Mouse (Mus musculus) embryonic facial prominence, embryonic 11.5 days (tissue): ENCODE results near the gene Wdr74. TPM values are rescaled to one million over a fixed set of nuclear protein-coding genes. Genes with fewer than 3 reads are reported as not detected.
"Not testable (repeated sequence)": the region's sequence is repeated elsewhere in the genome, so short reads cannot be mapped to it uniquely, and the experiment has no call there.

ENCODE experiments used
- ATAC-seq: fragments of 200-750 bp; cut with Nextera tagmentation; replicated peaks from 2 replicates; pipeline ENCODE4 v1.8.0; 2017; ENCODE audit warnings: low read depth; ENCODE audit not compliant: insufficient number of reproducible peaks, low FRiP score, low TSS enrichment
- DNase-seq: peaks from one replicate; pipeline ENCODE4 v3.0.0-alpha.2; 2015; ENCODE audit warnings: low spot score
- H3K27ac ChIP-seq: fragments of 300-500 bp; sonication (generic); replicated peaks from 2 replicates; pipeline ENCODE4 v1.5.1; 2014; ENCODE audit warnings: mild to moderate bottlenecking, low read depth, low read length, control low read depth
- H3K27me3 ChIP-seq: fragments of 300-500 bp; sonication (generic); 2 replicates; pipeline ENCODE4 v1.6.1; 2014; ENCODE audit warnings: mild to moderate bottlenecking, low read length, moderate library complexity, mixed read lengths; ENCODE audit not compliant: control insufficient read depth, insufficient read depth
- H3K36me3 ChIP-seq: fragments of 300-500 bp; sonication (generic); replicated peaks from 2 replicates; pipeline ENCODE4 v1.6.1; 2014; ENCODE audit warnings: low read depth, mild to moderate bottlenecking, low read length, moderate library complexity, mixed read lengths; ENCODE audit not compliant: control insufficient read depth, insufficient read depth
- H3K4me1 ChIP-seq: fragments of 300-500 bp; sonication (generic); 2 replicates; pipeline ENCODE4 v1.6.1; 2014; ENCODE audit warnings: low read length, mixed read lengths; ENCODE audit not compliant: control insufficient read depth, insufficient read depth
- H3K4me2 ChIP-seq: fragments of 300-500 bp; sonication (generic); 2 replicates; pipeline ENCODE4 v1.6.1; 2014; ENCODE audit warnings: low read depth, mild to moderate bottlenecking, control low read depth, low read length, moderate library complexity
- H3K4me3 ChIP-seq: fragments of 300-500 bp; sonication (generic); 2 replicates; pipeline ENCODE4 v1.5.1; 2014; ENCODE audit warnings: low read depth, low read length, control low read depth
- H3K9ac ChIP-seq: fragments of 300-500 bp; sonication (generic); replicated peaks from 2 replicates; pipeline ENCODE4 v1.6.1; 2014; ENCODE audit warnings: mild to moderate bottlenecking, control low read depth, low read length
- H3K9me3 ChIP-seq: fragments of 300-500 bp; sonication (generic); replicated peaks from 2 replicates; pipeline ENCODE4 v1.6.1; 2016; ENCODE audit warnings: mild to moderate bottlenecking, low read length, inconsistent platforms, mixed read lengths; ENCODE audit not compliant: control insufficient read depth
- WGBS: fragments of 180-500 bp; shearing (Covaris S2); extraction: QIAGEN DNeasy Blood & Tissue Kit; methylation state at CpG from one replicate; pipeline ENCODE4 v1.1.7; 2014; 5-methylcytosine and 5-hydroxymethylcytosine counted together
- polyA plus RNA-seq: library from polyadenylated mRNA; unstranded; fragments of >200 nt; fragmentation: Nextera tagmentation; extraction: Ambion mirVana; gene quantifications from 2 replicates; pipeline ENCODE4 v1.2.1, GENCODE M21; 2014

Wdr74 gene
- polyA plus RNA-seq, 1 experiment from 2014 or later, result 91.0 TPM

- ATAC-seq, result no peak
- WGBS, result 18% methylated on average over 3 of the region's 3 CpGs
Observed at GRCm38 (mm10) chr19:8726609-8727390, 8.8 kb upstream of the Wdr74 start.

GRCm38 (mm10) chr19:8727495-8728114 is 8.0 kb upstream of the Wdr74 start:
- no peaks in the 10 kb centered on the region for H3K27me3 ChIP-seq
- H3K36me3 ChIP-seq, result peaks cover 21% of the 10 kb centered on the region
- no peaks in the 10 kb centered on the region for H3K9me3 ChIP-seq
- ATAC-seq (no peak), DNase-seq (no peak)
- no peak overlapping the region for H3K4me3 ChIP-seq
- WGBS, result 25% methylated on average over 5 of the region's 5 CpGs
- no peak overlapping the region for H3K9ac ChIP-seq
- H3K4me1 ChIP-seq, result no peaks in the 10 kb centered on the region
- no peak overlapping the region for H3K4me2 ChIP-seq
- no peak overlapping the region for H3K27ac ChIP-seq

More at GRCm38 (mm10) chr19:8726609-8727390, 8.8 kb upstream of the Wdr74 start:
- DNase-seq, result no peak
- H3K9me3 ChIP-seq, result no peaks in the 10 kb centered on the region
- H3K9ac ChIP-seq, result no peak overlapping the region
- no peak overlapping the region for H3K4me2 ChIP-seq
- H3K27me3 ChIP-seq, result no peaks in the 10 kb centered on the region
- H3K27ac ChIP-seq, result no peak overlapping the region; the same call in 1 of the 2 replicates
- H3K4me3 ChIP-seq, result no peak overlapping the region
- no peaks in the 10 kb centered on the region for H3K4me1 ChIP-seq
- peaks cover 21% of the 10 kb centered on the region for H3K36me3 ChIP-seq

- not testable (repeated sequence) for H3K9ac ChIP-seq, H3K27me3 ChIP-seq, H3K4me2 ChIP-seq, H3K9me3 ChIP-seq, H3K27ac ChIP-seq, H3K4me1 ChIP-seq, H3K4me3 ChIP-seq, DNase-seq, ATAC-seq
- peaks cover 21% of the 10 kb centered on the region for H3K36me3 ChIP-seq
- WGBS, result 53% methylated on average over 3 of the region's 3 CpGs
Observed at GRCm38 (mm10) chr19:8728335-8729099, 7.1 kb upstream of the Wdr74 start.

- 78% methylated on average over 3 of the region's 3 CpGs for WGBS
- no peak for ATAC-seq
Observed at GRCm38 (mm10) chr19:8734334-8734733, 1.3 kb upstream of the Wdr74 start.

GRCm38 (mm10) chr19:8736160-8736467 is 487 bp downstream of the Wdr74 start:
- Histone ChIP-seq H3K4me3 (peak overlapping the region; percentile 92), H3K9me3 (no peaks in the 10 kb centered on the region), H3K27me3 (no peaks in the 10 kb centered on the region), H3K27ac (no peak overlapping the region; the same call in 1 of the 2 replicates), H3K36me3 (no peaks in the 10 kb centered on the region; the same call in 1 of the 2 replicates), H3K4me2 (peak overlapping the region; percentile 83), H3K4me1 (peaks cover 2% of the 10 kb centered on the region; the same call in 1 of the 2 replicates), H3K9ac (peak overlapping the region; percentile 79)
- 3% methylated on average over 11 of the region's 11 CpGs for WGBS
- DNase-seq (no peak), ATAC-seq (peak; percentile 25; the same call in 1 of the 2 replicates)

More at GRCm38 (mm10) chr19:8734334-8734733, 1.3 kb upstream of the Wdr74 start:
- Histone ChIP-seq H3K9ac (no peak overlapping the region), H3K4me2 (no peak overlapping the region), H3K36me3 (no peaks in the 10 kb centered on the region), H3K27ac (no peak overlapping the region), H3K9me3 (no peaks in the 10 kb centered on the region), H3K27me3 (no peaks in the 10 kb centered on the region), H3K4me3 (no peak overlapping the region), H3K4me1 (no peaks in the 10 kb centered on the region)
- no peak for DNase-seq

- 91% methylated on average over 7 of the region's 7 CpGs for WGBS
- H3K27ac ChIP-seq, result no peak overlapping the region
- H3K4me1 ChIP-seq, result peaks cover 2% of the 10 kb centered on the region; the same call in 1 of the 2 replicates
- no peak overlapping the region for H3K9ac ChIP-seq
- H3K4me2 ChIP-seq, result no peak overlapping the region
- no peaks in the 10 kb centered on the region; the same call in 1 of the 2 replicates for H3K36me3 ChIP-seq
- no peaks in the 10 kb centered on the region for H3K27me3 ChIP-seq
- no peak for DNase-seq
- no peaks in the 10 kb centered on the region for H3K9me3 ChIP-seq
- no peak for ATAC-seq
- H3K4me3 ChIP-seq, result no peak overlapping the region
Observed at GRCm38 (mm10) chr19:8738911-8739310, 3.3 kb downstream of the Wdr74 start.

GRCm38 (mm10) chr19:8739646-8740045 is 4.0 kb downstream of the Wdr74 start:
- Histone ChIP-seq H3K27me3 (no peaks in the 10 kb centered on the region), H3K36me3 (no peaks in the 10 kb centered on the region; the same call in 1 of the 2 replicates), H3K9me3 (no peaks in the 10 kb centered on the region), H3K9ac (no peak overlapping the region), H3K4me1 (peaks cover 2% of the 10 kb centered on the region; the same call in 1 of the 2 replicates), H3K4me2 (no peak overlapping the region), H3K27ac (no peak overlapping the region), H3K4me3 (no peak overlapping the region)
- DNase-seq (no peak), ATAC-seq (no peak)
- 86% methylated on average over 6 of the region's 6 CpGs for WGBS
